ENCODE assay signal across 23 mouse cellular contexts in the genomic region with DNA sequence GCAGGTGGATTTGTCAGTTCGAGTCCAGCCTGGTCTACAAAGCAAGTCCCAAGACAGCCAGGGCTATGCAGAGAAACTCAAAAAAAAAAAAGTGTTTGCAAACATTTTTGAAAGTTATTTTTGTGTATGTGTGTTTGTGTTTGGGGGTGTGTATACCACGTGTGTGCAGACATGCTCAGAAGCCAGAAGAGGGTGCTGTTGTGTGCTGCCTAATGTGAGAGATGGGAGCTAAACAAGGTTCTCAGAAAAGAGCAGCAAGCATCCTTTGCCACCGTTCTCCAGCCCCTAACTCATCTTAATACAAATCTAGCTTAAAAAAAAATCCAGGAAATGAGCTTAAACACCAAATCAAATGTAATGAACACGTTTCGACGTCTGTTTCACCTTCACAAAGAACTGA.
DNase-seq lines count a peak whose midpoint lies in the region; ATAC-seq and TF ChIP-seq lines count a peak whose summit lies in the region.
"Had no signal": no experiment of that assay in that cellular context is flagged by ENCODE, and none has a peak within 500 bp of the region (broad histone marks: within the 10 kb centered on the region; RNA-seq: fewer than 3 reads in every experiment).

No protein-coding gene starts in this region.

- DNase-seq in forebrain, postnatal 0 days = no peak
- DNase-seq in forebrain, embryonic 11.5 days (ENCODE audit: low spot score) = no peak
- DNase-seq in layer of hippocampus, adult 2 months (ENCODE audit: low spot score in 2 of 2) = no peak
- DNase-seq in layer of hippocampus, postnatal 10 days (ENCODE audit: low spot score in 2 of 2) = no peak
- DNase-seq in 416B (ENCODE audit: low read depth) = peak; percentile 53
- DNase-seq in MEL (ENCODE audit: low read depth, low spot score) = peak; percentile 33
- DNase-seq in urinary bladder, adult 2 months (ENCODE audit: low spot score) = no peak
- DNase-seq: adrenal gland, postnatal 10 days; cerebellum, adult 8-10 months; gastrocnemius, postnatal 14 days; kidney, adult 18-20 months; kidney, postnatal 4 days; layer of hippocampus, postnatal 36 days; left cerebral cortex, postnatal 4 days; retina, postnatal 1 day had no signal

- TF ChIP-seq POLR2A in MEL (IDR thresholded peaks at IDR 0.05; ENCODE audit: control insufficient read depth in 1 of 2, insufficient read depth in 1 of 2, low read depth in 1 of 2, low read length in 2 of 2, poor library complexity in 1 of 2) = no peak

- no peak overlapping the region for H3K4me2 ChIP-seq in forebrain, postnatal 0 days (ENCODE audit: low read depth)
- no peak overlapping the region for H3K4me2 ChIP-seq in forebrain, embryonic 11.5 days (ENCODE audit: low read depth, low read length, severe bottlenecking)
- H3K4me2 ChIP-seq: hindbrain, embryonic 14.5 days; liver, embryonic 15.5 days; midbrain, embryonic 12.5 days; neural tube, embryonic 15.5 days had no signal

- peak; percentile 21 for TF ChIP-seq RAD21 in MEL (IDR thresholded peaks at IDR 0.05; ENCODE audit: low read depth, low read length)

- no peaks in the 10 kb centered on the region for H3K79me2 ChIP-seq in MEL (ENCODE audit: control insufficient read depth, insufficient read depth, low read length, poor library complexity)

- H3K9ac ChIP-seq in forebrain, postnatal 0 days = no peak overlapping the region
- H3K9ac ChIP-seq in forebrain, embryonic 11.5 days (ENCODE audit: low read length) = no peak overlapping the region
- no peak overlapping the region for H3K9ac ChIP-seq in MEL (ENCODE audit: control insufficient read depth, low read depth, low read length, poor library complexity, severe bottlenecking)
- H3K9ac ChIP-seq: hindbrain, embryonic 14.5 days; liver, embryonic 15.5 days; midbrain, embryonic 12.5 days; neural tube, embryonic 15.5 days had no signal

- TF ChIP-seq CTCF in forebrain, postnatal 0 days (IDR thresholded peaks at IDR 0.05; ENCODE audit: low read depth) = peak; percentile 44
- peak; percentile 37 for TF ChIP-seq CTCF in layer of hippocampus, adult 2 months (conservative IDR thresholded peaks at IDR 0.05)
- TF ChIP-seq CTCF in MEL (IDR thresholded peaks at IDR 0.05 in 2 of 3, conservative IDR thresholded peaks at IDR 0.05 in 1 of 3; ENCODE audit: control insufficient read depth in 1 of 3, insufficient read depth in 1 of 3, low read depth in 2 of 3, low read length in 3 of 3, poor library complexity in 1 of 3, severe bottlenecking in 1 of 3) = peak; percentile 35 to 46 (median 38); a peak in 5 of 6 replicates

- no peak for TF ChIP-seq EP300 in MEL (IDR thresholded peaks at IDR 0.05; ENCODE audit: low read depth in 1 of 2, low read length in 2 of 2)

- no peak overlapping the region for H3K27ac ChIP-seq in forebrain, postnatal 0 days (ENCODE audit: low read depth, low read length)
- no peak overlapping the region for H3K27ac ChIP-seq in forebrain, embryonic 11.5 days (ENCODE audit: low read depth, low read length)
- H3K27ac ChIP-seq in layer of hippocampus, adult 2 months = no peak overlapping the region
- H3K27ac ChIP-seq in MEL (ENCODE audit: control insufficient read depth, low read depth, low read length) = no peak overlapping the region
- H3K27ac ChIP-seq: hindbrain, embryonic 14.5 days; liver, embryonic 15.5 days; midbrain, embryonic 12.5 days; neural tube, embryonic 15.5 days had no signal

- no peaks in the 10 kb centered on the region for H3K27me3 ChIP-seq in forebrain, postnatal 0 days (ENCODE audit: insufficient read depth, low read length)
- H3K27me3 ChIP-seq in forebrain, embryonic 11.5 days (ENCODE audit: control insufficient read depth, insufficient read depth, low read length) = no peaks in the 10 kb centered on the region
- H3K27me3 ChIP-seq in MEL (ENCODE audit: control insufficient read depth in 1 of 2, insufficient read depth in 2 of 2, low read length in 2 of 2) = no peaks in the 10 kb centered on the region
- H3K27me3 ChIP-seq: midbrain, embryonic 12.5 days; neural tube, embryonic 15.5 days had no signal

- no peaks in the 10 kb centered on the region for H3K9me3 ChIP-seq in forebrain, postnatal 0 days (ENCODE audit: low read length)
- H3K9me3 ChIP-seq in forebrain, embryonic 11.5 days (ENCODE audit: control insufficient read depth, low read length) = no peaks in the 10 kb centered on the region
- H3K9me3 ChIP-seq in MEL (replicated peaks; ENCODE audit: insufficient read depth, low read length) = no peaks in the 10 kb centered on the region
- H3K9me3 ChIP-seq: midbrain, embryonic 12.5 days; neural tube, embryonic 15.5 days had no signal

- no peak overlapping the region for H3K4me3 ChIP-seq in forebrain, postnatal 0 days (ENCODE audit: low read depth, low read length)
- H3K4me3 ChIP-seq in forebrain, embryonic 11.5 days (ENCODE audit: low read depth, low read length) = no peak overlapping the region
- no peak overlapping the region for H3K4me3 ChIP-seq in layer of hippocampus, adult 2 months
- no peak overlapping the region for H3K4me3 ChIP-seq in MEL (ENCODE audit: control insufficient read depth in 1 of 2, insufficient read depth in 1 of 2, low read depth in 2 of 2, low read length in 2 of 2)
- H3K4me3 ChIP-seq: erythroblast, embryonic 14.5 days; liver, embryonic 15.5 days; midbrain, embryonic 12.5 days; myocyte; neural tube, embryonic 15.5 days had no signal

- no peaks in the 10 kb centered on the region for H3K4me1 ChIP-seq in forebrain, postnatal 0 days (ENCODE audit: insufficient read depth)
- H3K4me1 ChIP-seq in forebrain, embryonic 11.5 days (replicated peaks; ENCODE audit: control insufficient read depth, insufficient read depth, low read length) = no peaks in the 10 kb centered on the region
- peaks cover 18 to 22% of the 10 kb centered on the region in 2 experiments for H3K4me1 ChIP-seq in MEL (ENCODE audit: control insufficient read depth in 1 of 2, insufficient read depth in 2 of 2, low read length in 2 of 2)
- H3K4me1 ChIP-seq: midbrain, embryonic 12.5 days; neural tube, embryonic 15.5 days had no signal

- WGBS in forebrain, postnatal 0 days = 87% methylated on average over 6 of the region's 6 CpGs
- WGBS in forebrain, embryonic 11.5 days = 79% methylated on average over 6 of the region's 6 CpGs

- H3K36me3 ChIP-seq in forebrain, postnatal 0 days (ENCODE audit: insufficient read depth) = no peaks in the 10 kb centered on the region
- H3K36me3 ChIP-seq in forebrain, embryonic 11.5 days (ENCODE audit: control insufficient read depth, insufficient read depth, low read length) = no peaks in the 10 kb centered on the region
- peaks cover 0 to 20% of the 10 kb centered on the region in 2 experiments; a peak in 2 of 4 replicates for H3K36me3 ChIP-seq in MEL (ENCODE audit: control insufficient read depth in 1 of 2, insufficient read depth in 2 of 2, low read length in 2 of 2)
- H3K36me3 ChIP-seq: liver, embryonic 15.5 days; midbrain, embryonic 12.5 days; neural tube, embryonic 15.5 days had no signal

- no peak for ATAC-seq in forebrain, postnatal 0 days
- ATAC-seq in forebrain, embryonic 11.5 days (replicated peaks; ENCODE audit: low FRiP score) = no peak
- no peak for ATAC-seq in erythroid progenitor cell, adult 5-6 weeks (replicated peaks; ENCODE audit: low FRiP score, poor library complexity, severe bottlenecking)
- ATAC-seq: forebrain, embryonic 16.5 days had no signal

TF ChIP-seq in MEL, 35 proteins besides CTCF, POLR2A, EP300 and RAD21:
- TF ChIP-seq CHD2 (IDR thresholded peaks at IDR 0.05; ENCODE audit: low read length) (no peak), SMC3 (IDR thresholded peaks at IDR 0.05; ENCODE audit: low read depth, low read length) (peak; percentile 30; the same call in 1 of the 2 replicates)

Comparison
In these comparisons a context has a peak if more than half of its experiments do, and no peak if none do; other contexts are left out.
1. DNase-seq: peak in 416B (single experiment) and MEL (single experiment); none in forebrain, postnatal 0 days (single experiment), forebrain, embryonic 11.5 days (single experiment), layer of hippocampus, adult 2 months (0 of 2), layer of hippocampus, postnatal 10 days (0 of 2) and urinary bladder, adult 2 months (single experiment).
2. Peak in every context shown above with its lines, with median percentiles within 50 percentile points of each other: CTCF ChIP-seq.